Mouse (Mus musculus) myocyte (in vitro differentiated cells): Measurements from ENCODE around the gene Smg9.

Source experiments
- MAX ChIP-seq: IDR thresholded peaks from one replicate; pipeline ENCODE4 v1.6.1; 2011; ENCODE audit warnings: low read depth, mild to moderate bottlenecking, control low read depth
- MYOD1 ChIP-seq, 3 experiments: IDR thresholded peaks; one replicate each; pipeline ENCODE4 v1.6.1; 2011; ENCODE audit warnings: control low read depth in 2 of 3, low read depth in 2 of 3, mild to moderate bottlenecking in 2 of 3, moderate library complexity in 1 of 3; ENCODE audit not compliant: insufficient read length in 2 of 3, control insufficient read depth in 1 of 3
- MYOG ChIP-seq, 3 experiments: IDR thresholded peaks; one replicate each; pipeline ENCODE4 v1.6.1; 2011; ENCODE audit warnings: control low read depth in 2 of 3, low read depth in 2 of 3, mild to moderate bottlenecking in 2 of 3; ENCODE audit not compliant: insufficient read length in 2 of 3, control insufficient read depth in 1 of 3, insufficient read depth in 1 of 3
- POLR2A ChIP-seq: IDR thresholded peaks from one replicate; pipeline ENCODE4 v1.6.1; 2011; ENCODE audit warnings: low read depth, mild to moderate bottlenecking, control low read depth, moderate library complexity; ENCODE audit not compliant: insufficient read length
- SRF ChIP-seq: IDR thresholded peaks from one replicate; pipeline ENCODE4 v1.6.1; 2011; ENCODE audit warnings: low read depth; ENCODE audit not compliant: control insufficient read depth, insufficient read length
- TCF12 ChIP-seq: IDR thresholded peaks from one replicate; pipeline ENCODE4 v1.6.1; 2011; ENCODE audit warnings: mild to moderate bottlenecking, control low read depth; ENCODE audit not compliant: poor library complexity, insufficient read depth, severe bottlenecking
- USF1 ChIP-seq: IDR thresholded peaks from one replicate; pipeline ENCODE4 v1.6.1; 2011; ENCODE audit warnings: low read depth, mild to moderate bottlenecking, control low read depth, moderate library complexity

- TF ChIP-seq POLR2A (no peak), MYOG (IDR thresholded peaks at IDR 0.05; ENCODE audit: control insufficient read depth in 1 of 3, insufficient read depth in 1 of 3, insufficient read length in 2 of 3, low read depth in 2 of 3) (no peak), USF1 (no peak), SRF (no peak), MAX (no peak), TCF12 (no peak), MYOD1 (IDR thresholded peaks at IDR 0.05; ENCODE audit: control insufficient read depth in 1 of 3, insufficient read length in 2 of 3, low read depth in 2 of 3) (no peak)
These were observed 30.5 kb upstream of the Smg9 start for GRCm38 (mm10) chr7:24368946-24369345.
